Mouse (Mus musculus) bone marrow macrophage, adult 2 months (primary cell): ENCODE data around the gene Gm10570. TPM values are rescaled to one million over a fixed set of nuclear protein-coding genes. Genes with fewer than 3 reads are reported as not detected.

Experiments
- H3K27ac ChIP-seq: 2 replicates; pipeline ENCODE4 v1.5.1; 2012; ENCODE audit warnings: low read depth, low read length; ENCODE audit not compliant: insufficient read depth
- H3K4me1 ChIP-seq: 2 replicates; pipeline ENCODE4 v1.6.1; 2012; ENCODE audit warnings: low read length; ENCODE audit not compliant: control insufficient read depth, insufficient read depth
- H3K4me3 ChIP-seq: 2 replicates; pipeline ENCODE4 v1.5.1; 2012; ENCODE audit warnings: mild to moderate bottlenecking, low read length, moderate library complexity; ENCODE audit not compliant: insufficient read depth
- CTCF ChIP-seq: IDR thresholded peaks from 2 replicates; pipeline ENCODE4 v1.5.1; 2012; ENCODE audit warnings: low read depth, mild to moderate bottlenecking, low read length, moderate library complexity
- POLR2A ChIP-seq: IDR thresholded peaks from 2 replicates; pipeline ENCODE4 v1.6.1; 2012; ENCODE audit warnings: mild to moderate bottlenecking, low read depth, low read length, borderline replicate concordance
- polyA plus RNA-seq: library from polyadenylated mRNA; stranded (reverse); fragments of >200 nt; gene quantifications from 2 replicates; pipeline ENCODE4 v1.2.4, GENCODE M21; 2012; ENCODE audit not compliant: missing spikeins, insufficient read depth, insufficient read length

Gene Gm10570
- polyA plus RNA-seq, 1 experiment: not detected

GRCm38 (mm10) chr4:130323165-130323564 is 14.7 kb upstream of the Gm10570 start:
- H3K4me1 ChIP-seq: peaks cover 13% of the 10 kb centered on the region

GRCm38 (mm10) chr4:130322567-130322966 is 14.1 kb upstream of the Gm10570 start:
- TF ChIP-seq POLR2A (no peak), CTCF (no peak)
- Histone ChIP-seq H3K4me3 (no peak overlapping the region), H3K27ac (0 out of 2 replicates have a peak overlapping the region, but pooled peaks have one; percentile 7), H3K4me1 (peaks cover 13% of the 10 kb centered on the region)

More at GRCm38 (mm10) chr4:130323165-130323564, 14.7 kb upstream of the Gm10570 start:
- H3K4me3 ChIP-seq: no peak overlapping the region
- TF ChIP-seq POLR2A: no peak
- no peak for TF ChIP-seq CTCF
- H3K27ac ChIP-seq: peak overlapping the region; percentile 35; the same call in 1 of the 2 replicates

GRCm38 (mm10) chr4:130321640-130322039 is 13.2 kb upstream of the Gm10570 start:
- no peak overlapping the region for H3K4me3 ChIP-seq
- H3K27ac ChIP-seq: no peak overlapping the region
- TF ChIP-seq CTCF: no peak
- no peak for TF ChIP-seq POLR2A
- H3K4me1 ChIP-seq: peaks cover 19% of the 10 kb centered on the region

DNA sequence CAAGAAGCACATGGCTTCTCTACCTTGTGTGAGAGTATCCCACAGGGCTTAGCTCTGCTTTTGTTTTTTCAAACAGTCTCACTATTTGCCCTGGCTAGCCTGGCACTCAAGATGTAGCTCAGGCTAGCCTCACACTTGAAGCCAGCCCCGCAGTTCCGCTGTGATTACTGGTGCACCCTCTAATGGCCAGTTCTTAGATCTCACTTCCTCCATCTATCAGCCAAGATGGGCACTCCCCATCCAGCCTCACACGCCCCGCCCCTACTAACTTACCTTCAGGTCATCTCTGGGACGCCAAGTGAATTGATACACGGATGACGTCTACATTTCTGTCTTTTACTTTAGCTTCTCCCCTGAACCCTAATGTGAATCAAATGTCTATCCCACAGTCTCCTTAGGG is 11.1 kb upstream of the Gm10570 start:
- no peak for TF ChIP-seq POLR2A
- TF ChIP-seq CTCF: no peak
- H3K4me1 ChIP-seq: peaks cover 33% of the 10 kb centered on the region
- H3K4me3 ChIP-seq: no peak overlapping the region
- no peak overlapping the region for H3K27ac ChIP-seq

DNA sequence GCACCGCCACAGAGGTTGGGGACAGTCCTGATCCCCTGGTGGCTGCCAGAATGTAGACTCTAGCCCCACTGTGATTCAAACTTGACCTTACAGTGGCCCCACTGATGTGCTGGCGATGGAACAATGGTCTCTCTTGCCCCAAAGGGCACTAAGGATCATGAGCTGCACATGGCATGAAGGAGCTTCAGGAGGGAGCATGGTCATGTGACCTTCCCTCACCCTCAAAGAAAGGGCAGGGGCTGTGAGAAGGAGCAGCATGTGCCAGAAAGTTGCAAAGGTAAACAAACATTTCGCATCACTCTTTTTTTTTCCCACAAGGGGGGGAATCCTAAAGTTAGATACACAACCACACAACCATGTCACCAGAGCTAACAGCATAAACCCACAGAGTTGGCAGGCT is 9.6 kb upstream of the Gm10570 start:
- H3K4me3 ChIP-seq: no peak overlapping the region
- no peak overlapping the region for H3K27ac ChIP-seq
- TF ChIP-seq POLR2A (no peak), CTCF (no peak)
- H3K4me1 ChIP-seq: peaks cover 24% of the 10 kb centered on the region

DNA sequence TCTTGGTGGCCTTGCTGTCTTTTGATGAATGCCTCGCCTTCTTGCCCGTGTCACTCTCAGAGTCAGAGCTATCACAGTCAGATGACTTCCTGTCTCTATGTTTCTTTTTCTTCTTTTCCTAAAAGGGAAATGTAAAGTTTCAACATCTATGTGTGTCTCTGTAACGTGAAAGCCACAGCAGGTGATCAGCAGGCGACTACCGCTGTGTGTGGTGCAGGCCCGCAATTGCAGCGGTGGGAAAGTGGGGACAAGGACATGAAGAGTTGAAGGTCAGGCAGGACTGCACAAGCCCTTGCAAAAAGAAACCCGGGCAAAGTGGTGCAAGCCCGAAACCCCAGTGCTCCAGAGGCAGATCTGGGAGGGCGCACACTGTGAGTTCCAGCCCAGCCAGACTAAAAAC is 8.2 kb upstream of the Gm10570 start:
- H3K4me3 ChIP-seq: no peak overlapping the region
- H3K27ac ChIP-seq: peak overlapping the region; percentile 30
- TF ChIP-seq POLR2A (no peak), CTCF (no peak)
- peaks cover 20% of the 10 kb centered on the region for H3K4me1 ChIP-seq

- Histone ChIP-seq H3K4me3 (no peak overlapping the region), H3K4me1 (peaks cover 20% of the 10 kb centered on the region), H3K27ac (peak overlapping the region; percentile 39)
- TF ChIP-seq CTCF (no peak), POLR2A (no peak)
These were observed 7.5 kb upstream of the Gm10570 start for GRCm38 (mm10) chr4:130315771-130316527.

DNA sequence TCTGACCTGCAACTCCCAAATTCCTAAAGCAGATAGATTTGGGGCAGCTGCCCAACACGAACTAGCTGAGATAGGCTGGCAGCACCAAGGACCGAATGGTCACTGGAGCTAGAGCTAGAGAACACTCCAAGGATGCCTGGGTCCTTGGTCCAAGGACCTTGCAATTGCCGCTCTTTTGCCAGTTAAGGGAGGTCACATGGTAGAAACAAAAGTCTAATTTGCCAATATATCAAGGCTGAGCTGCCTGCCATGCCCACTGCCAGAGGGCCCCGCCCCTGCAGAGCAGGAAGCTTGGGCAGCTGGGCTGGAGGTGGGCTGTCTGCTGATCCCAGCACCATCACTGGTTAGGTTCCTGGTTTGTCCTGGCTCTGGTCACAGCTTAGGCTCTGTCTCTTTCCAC is 5.1 kb upstream of the Gm10570 start:
- no peak for TF ChIP-seq POLR2A
- no peak for TF ChIP-seq CTCF
- peaks cover 20% of the 10 kb centered on the region for H3K4me1 ChIP-seq
- H3K27ac ChIP-seq: no peak overlapping the region
- H3K4me3 ChIP-seq: no peak overlapping the region

DNA sequence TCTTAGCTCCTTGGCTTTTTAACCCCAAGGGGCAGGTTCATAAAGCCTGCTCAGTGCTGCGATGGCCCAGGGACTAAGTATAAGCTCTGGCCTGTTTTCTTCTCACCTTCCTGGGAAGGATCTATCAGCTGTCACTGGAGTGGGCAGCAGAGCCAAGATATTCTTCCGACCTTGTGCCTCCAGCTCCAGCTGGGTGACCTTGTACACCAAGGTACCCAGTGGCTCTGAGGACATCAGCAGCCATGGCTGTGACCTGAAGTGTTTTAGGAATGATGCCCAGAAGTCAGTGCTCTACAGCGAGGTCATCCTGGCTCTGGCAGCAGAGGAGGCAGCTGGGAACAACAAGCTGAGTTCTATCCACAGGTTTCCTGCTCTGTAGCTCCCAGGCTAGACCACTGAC is 4.1 kb upstream of the Gm10570 start:
- Histone ChIP-seq H3K4me1 (peaks cover 24% of the 10 kb centered on the region), H3K27ac (no peak overlapping the region), H3K4me3 (no peak overlapping the region)
- no peak for TF ChIP-seq POLR2A
- no peak for TF ChIP-seq CTCF

DNA sequence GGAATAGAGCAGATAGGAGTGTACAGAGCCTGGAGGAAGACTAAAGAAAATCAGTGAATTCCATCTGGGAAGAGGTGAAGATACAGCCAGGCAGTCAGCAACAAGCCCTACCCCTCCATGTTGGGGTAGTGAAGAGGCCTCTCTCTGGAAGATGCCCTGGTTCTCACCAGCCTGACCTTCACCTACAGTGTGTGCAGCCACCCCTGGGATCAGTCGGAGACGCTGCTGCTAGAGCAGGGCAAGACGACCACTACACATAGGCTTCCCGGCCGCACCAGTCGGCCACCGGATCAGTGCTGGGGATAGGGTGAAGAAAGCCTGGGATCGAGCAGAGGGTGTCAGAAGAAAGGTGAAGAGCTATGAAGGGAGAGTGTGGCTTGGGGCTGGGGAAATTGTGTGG is 780 bp upstream of the Gm10570 start:
- peak overlapping the region; percentile 61 for H3K4me3 ChIP-seq
- peaks cover 4% of the 10 kb centered on the region; the same call in 1 of the 2 replicates for H3K4me1 ChIP-seq
- TF ChIP-seq CTCF: no peak
- no peak for TF ChIP-seq POLR2A
- H3K27ac ChIP-seq: no peak overlapping the region
